In genomic region chr13:28960916-28961315, GRCm38 (mm10) we compare ENCODE assay signal across 23 mouse cellular contexts.
"Had no signal": no experiment of that assay in that cellular context is flagged by ENCODE, and none has a peak within 500 bp of the region (broad histone marks: within the 10 kb centered on the region; RNA-seq: fewer than 3 reads in every experiment).

No protein-coding gene starts in this region.

- H3K27ac ChIP-seq: heart, adult 2 months; hindbrain, embryonic 10.5 days; hindbrain, embryonic 12.5 days; hindbrain, embryonic 15.5 days; intestine, embryonic 15.5 days; left cerebral cortex, adult 2 months; limb, embryonic 10.5 days; limb, embryonic 12.5 days had no signal

- H3K27me3 ChIP-seq: hindbrain, embryonic 12.5 days; hindbrain, embryonic 15.5 days; intestine, embryonic 15.5 days; limb, embryonic 12.5 days had no signal

- DNase-seq: gastrocnemius, postnatal 10 days; gastrocnemius, postnatal 25 days; heart, adult 2 months; heart, postnatal 10 days; heart, postnatal 4 days; kidney, adult 18-20 months; kidney, adult 8-10 months; kidney, postnatal 10 days; kidney, postnatal 25 days; kidney, postnatal 4 days; liver had no signal

- H3K4me3 ChIP-seq: heart, adult 2 months; hindbrain, embryonic 10.5 days; hindbrain, embryonic 12.5 days; hindbrain, embryonic 15.5 days; intestine, embryonic 15.5 days; layer of hippocampus, adult 2 months; left cerebral cortex, adult 2 months; limb, embryonic 10.5 days; limb, embryonic 12.5 days had no signal

- H3K9me3 ChIP-seq: hindbrain, embryonic 10.5 days; hindbrain, embryonic 15.5 days; intestine, embryonic 15.5 days; limb, embryonic 10.5 days; limb, embryonic 12.5 days had no signal

- H3K9ac ChIP-seq: hindbrain, embryonic 12.5 days; hindbrain, embryonic 15.5 days; intestine, embryonic 15.5 days; limb, embryonic 12.5 days had no signal

- ATAC-seq: inflammation-experienced regulatory T-cells, adult 6 months; intestine, embryonic 15.5 days; intestine, postnatal 0 days had no signal

- H3K4me2 ChIP-seq: heart, embryonic 11.5 days; hindbrain, embryonic 12.5 days; hindbrain, embryonic 15.5 days; intestine, embryonic 15.5 days; limb, embryonic 12.5 days; liver, embryonic 11.5 days had no signal

- H3K36me3 ChIP-seq: hindbrain, embryonic 10.5 days; hindbrain, embryonic 12.5 days; hindbrain, embryonic 15.5 days; intestine, embryonic 15.5 days; limb, embryonic 10.5 days; limb, embryonic 12.5 days had no signal
